Mouse (Mus musculus) T-helper 2 cell (primary cell): Measurements from ENCODE around the gene Slc12a7.
"Not testable (repeated sequence)": the region's sequence is repeated elsewhere in the genome, so short reads cannot be mapped to it uniquely, and the experiment has no call there.

Source experiments
- in situ Hi-C: fragments of 300-600 bp; cut with MboI, MseI; formaldehyde crosslinking; loops from one replicate; pipeline ENCODE4 v1.15.1; 2025; ENCODE audit warnings: high pct_unique_total_duplicates

Slc12a7 gene

GRCm38 (mm10) chr13:73732742-73733700 is at the start of gene Slc12a7:
Slc12a7 (plus strand) TSS chr13:73733094.
- in situ Hi-C loops, result no loop called here

- in situ Hi-C loops, result no loop called here
Observed at GRCm38 (mm10) chr13:73683682-73684081, 49.2 kb upstream of the Slc12a7 start.

- in situ Hi-C loops, result no loop called here
Observed at GRCm38 (mm10) chr13:73684412-73684811, 48.5 kb upstream of the Slc12a7 start.

- in situ Hi-C loops, result no loop called here
Observed at GRCm38 (mm10) chr13:73685502-73685901, 47.4 kb upstream of the Slc12a7 start.

GRCm38 (mm10) chr13:73687601-73688000 is 45.3 kb upstream of the Slc12a7 start:
- in situ Hi-C loops, result no loop called here

- in situ Hi-C loops, result no loop called here
Observed at GRCm38 (mm10) chr13:73688934-73689333, 44.0 kb upstream of the Slc12a7 start.

- in situ Hi-C loops, result no loop called here
Observed at GRCm38 (mm10) chr13:73692249-73692868, 40.5 kb upstream of the Slc12a7 start.

- in situ Hi-C loops, result no loop called here
Observed at GRCm38 (mm10) chr13:73693333-73693732, 39.6 kb upstream of the Slc12a7 start.

- in situ Hi-C loops, result loop anchor here (5.0 kb wide), 1 partner anchor 48 kb away; no protein-coding TSS in a partner anchor
Observed at GRCm38 (mm10) chr13:73694972-73695371, 37.9 kb upstream of the Slc12a7 start.

GRCm38 (mm10) chr13:73696529-73696928 is 36.4 kb upstream of the Slc12a7 start:
- in situ Hi-C loops, result loop anchor here (5.0 kb wide), 1 partner anchor 49 kb away; no protein-coding TSS in a partner anchor

GRCm38 (mm10) chr13:73699714-73700113 is 33.2 kb upstream of the Slc12a7 start:
- in situ Hi-C loops, result loop anchor here (5.0 kb wide), 1 partner anchor 52 kb away; no protein-coding TSS in a partner anchor

- in situ Hi-C loops, result no loop called here
Observed at GRCm38 (mm10) chr13:73700554-73700953, 32.3 kb upstream of the Slc12a7 start.

GRCm38 (mm10) chr13:73701161-73701883 is 31.6 kb upstream of the Slc12a7 start:
- in situ Hi-C loops, result no loop called here

- in situ Hi-C loops, result no loop called here
Observed at GRCm38 (mm10) chr13:73702776-73703175, 30.1 kb upstream of the Slc12a7 start.

GRCm38 (mm10) chr13:73703486-73703885 is 29.4 kb upstream of the Slc12a7 start:
- in situ Hi-C loops, result not testable (repeated sequence)

- in situ Hi-C loops, result no loop called here
Observed at GRCm38 (mm10) chr13:73704694-73705325, 28.1 kb upstream of the Slc12a7 start, which contains the start of gene Slc6a19. Slc6a19 (minus strand) TSS chr13:73704865.

GRCm38 (mm10) chr13:73709491-73709890 is 23.4 kb upstream of the Slc12a7 start:
- in situ Hi-C loops, result no loop called here

GRCm38 (mm10) chr13:73711221-73711620 is 21.7 kb upstream of the Slc12a7 start:
- in situ Hi-C loops, result no loop called here

GRCm38 (mm10) chr13:73711803-73712202 is 21.1 kb upstream of the Slc12a7 start:
- in situ Hi-C loops, result no loop called here

- in situ Hi-C loops, result no loop called here
Observed at GRCm38 (mm10) chr13:73712228-73712627, 20.7 kb upstream of the Slc12a7 start.

- in situ Hi-C loops, result no loop called here
Observed at GRCm38 (mm10) chr13:73713204-73713603, 19.7 kb upstream of the Slc12a7 start.
